Mouse (Mus musculus) hindbrain, embryonic 16.5 days (tissue): ENCODE measurements around the gene Kbtbd12. TPM values are rescaled to one million over a fixed set of nuclear protein-coding genes. Genes with fewer than 3 reads are reported as not detected.

Experiments used
- ATAC-seq: fragments of 200-750 bp; cut with Nextera tagmentation; 2 replicates; pipeline ENCODE4 v1.8.0; 2017; ENCODE audit warnings: moderate TSS enrichment, moderate library complexity
- H3K27ac ChIP-seq: fragments of 300-500 bp; sonication (generic); 2 replicates; pipeline ENCODE4 v1.5.1; 2014; ENCODE audit warnings: low read depth, mild to moderate bottlenecking, control low read depth, low read length, moderate library complexity
- H3K27me3 ChIP-seq: fragments of 300-500 bp; sonication (generic); replicated peaks from 2 replicates; pipeline ENCODE4 v1.6.1; 2014; ENCODE audit warnings: low read length; ENCODE audit not compliant: control insufficient read depth, insufficient read depth
- H3K36me3 ChIP-seq: fragments of 300-500 bp; sonication (generic); 2 replicates; pipeline ENCODE4 v1.6.1; 2014; ENCODE audit warnings: mild to moderate bottlenecking, low read length, moderate library complexity, mixed read lengths; ENCODE audit not compliant: control insufficient read depth, insufficient read depth
- H3K4me1 ChIP-seq: fragments of 300-500 bp; sonication (generic); 2 replicates; pipeline ENCODE4 v1.6.1; 2014; ENCODE audit warnings: low read depth, low read length; ENCODE audit not compliant: control insufficient read depth, insufficient read depth
- H3K4me2 ChIP-seq: fragments of 300-500 bp; sonication (generic); 2 replicates; pipeline ENCODE4 v1.6.1; 2014; ENCODE audit warnings: mild to moderate bottlenecking, low read length, control low read depth, moderate library complexity
- H3K4me3 ChIP-seq: fragments of 300-500 bp; sonication (generic); 2 replicates; pipeline ENCODE4 v1.5.1; 2014; ENCODE audit warnings: mild to moderate bottlenecking, low read length, control low read depth, moderate library complexity
- H3K9ac ChIP-seq: fragments of 300-500 bp; sonication (generic); 2 replicates; pipeline ENCODE4 v1.6.1; 2014; ENCODE audit warnings: low read depth, mild to moderate bottlenecking, control low read depth, low read length, moderate library complexity
- H3K9me3 ChIP-seq: fragments of 300-500 bp; sonication (generic); 2 replicates; pipeline ENCODE4 v1.6.1; 2014; ENCODE audit warnings: mild to moderate bottlenecking, low read length, moderate library complexity; ENCODE audit not compliant: control insufficient read depth
- WGBS: fragments of 180-500 bp; shearing (Covaris S2); extraction: QIAGEN DNeasy Blood & Tissue Kit; methylation state at CpG from one replicate; pipeline ENCODE4 v1.1.7; 2014; 5-methylcytosine and 5-hydroxymethylcytosine counted together
- polyA plus RNA-seq: library from polyadenylated mRNA; unstranded; fragments of >200 nt; fragmentation: Nextera tagmentation; extraction: Ambion mirVana; gene quantifications from 2 replicates; pipeline ENCODE4 v1.2.1, GENCODE M21; 2015

The Kbtbd12 gene
- polyA plus RNA-seq, 1 experiment from 2014 or later: 0.60 TPM

DNA sequence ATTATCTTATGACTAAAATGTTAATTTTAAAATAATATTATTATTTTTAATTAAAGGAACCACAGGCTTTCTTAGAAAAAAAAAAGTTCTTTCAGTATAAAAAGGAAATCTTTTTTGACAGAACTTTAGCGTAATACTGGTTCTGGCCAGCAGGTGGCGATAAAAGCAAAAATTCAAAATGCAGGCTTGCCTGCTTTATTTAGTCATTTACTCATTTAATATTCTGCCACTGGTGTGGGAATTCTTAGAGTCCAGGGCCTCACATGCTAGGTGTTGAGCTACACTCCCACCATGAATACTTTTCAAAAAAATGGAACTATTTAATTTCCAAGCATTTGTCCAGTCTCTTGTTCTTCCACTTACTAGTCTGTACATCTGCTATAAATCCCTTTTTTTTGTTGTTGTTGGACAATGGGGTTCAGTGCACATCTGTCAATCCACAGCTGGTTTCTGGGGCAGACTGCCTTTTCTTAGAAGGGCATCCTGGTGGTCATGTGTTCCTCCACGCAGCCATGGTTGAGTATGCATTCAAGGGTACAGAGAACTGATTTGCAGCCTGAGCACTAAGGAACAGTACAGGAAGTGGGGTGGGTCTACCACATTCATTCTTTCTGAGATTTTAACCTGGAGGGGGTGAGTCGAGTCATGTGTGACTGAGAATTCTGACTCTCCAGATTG is 88.5 kb downstream of the Kbtbd12 start:
- 31% methylated on average over 4 of the region's 4 CpGs for WGBS

DNA sequence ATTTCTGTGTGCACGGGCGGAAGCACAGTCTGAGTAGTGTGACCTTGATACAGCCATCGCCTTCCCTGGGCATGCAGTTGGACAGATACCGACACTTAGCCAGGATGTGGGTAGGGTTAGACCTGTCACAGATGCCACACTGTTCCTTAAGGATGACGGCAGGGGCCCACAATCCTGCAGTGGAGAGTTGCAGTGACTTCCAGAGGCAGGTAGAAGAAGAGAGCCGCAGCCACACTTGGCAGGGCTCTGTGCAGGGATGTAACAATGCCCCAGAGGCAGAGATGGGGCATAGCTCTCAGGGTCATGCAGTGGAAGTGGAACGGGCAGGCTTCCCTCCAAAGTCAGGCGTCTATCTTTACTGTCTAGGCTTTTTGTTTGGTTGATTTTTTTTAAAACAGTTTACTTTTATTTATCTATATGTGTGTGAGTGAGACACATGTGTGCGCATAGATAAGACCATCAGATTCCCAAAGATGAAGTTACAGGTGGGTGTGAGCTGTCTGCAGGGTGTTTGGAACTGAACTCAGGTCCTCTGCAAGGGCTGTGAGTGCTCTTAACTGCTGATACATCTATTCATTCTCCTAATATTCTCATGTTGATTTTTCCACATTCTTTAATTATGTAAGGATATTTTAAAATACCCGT is 89.2 kb downstream of the Kbtbd12 start:
- Histone ChIP-seq H3K9me3 (no peaks in the 10 kb centered on the region), H3K27ac (no peak overlapping the region), H3K4me1 (peaks cover 9% of the 10 kb centered on the region), H3K4me2 (no peak overlapping the region), H3K27me3 (no peaks in the 10 kb centered on the region), H3K9ac (no peak overlapping the region), H3K4me3 (no peak overlapping the region), H3K36me3 (no peaks in the 10 kb centered on the region)
- no peak for ATAC-seq
- 88% methylated on average over 10 of the region's 10 CpGs for WGBS

More for the DNA sequence above, 88.5 kb downstream of the Kbtbd12 start:
- ATAC-seq: 0 out of 2 replicates have a peak, but pooled peaks have one; percentile 35
- Histone ChIP-seq H3K27me3 (no peaks in the 10 kb centered on the region), H3K9ac (no peak overlapping the region), H3K27ac (no peak overlapping the region), H3K9me3 (no peaks in the 10 kb centered on the region), H3K4me1 (peaks cover 9% of the 10 kb centered on the region), H3K36me3 (no peaks in the 10 kb centered on the region), H3K4me2 (no peak overlapping the region), H3K4me3 (no peak overlapping the region)

DNA sequence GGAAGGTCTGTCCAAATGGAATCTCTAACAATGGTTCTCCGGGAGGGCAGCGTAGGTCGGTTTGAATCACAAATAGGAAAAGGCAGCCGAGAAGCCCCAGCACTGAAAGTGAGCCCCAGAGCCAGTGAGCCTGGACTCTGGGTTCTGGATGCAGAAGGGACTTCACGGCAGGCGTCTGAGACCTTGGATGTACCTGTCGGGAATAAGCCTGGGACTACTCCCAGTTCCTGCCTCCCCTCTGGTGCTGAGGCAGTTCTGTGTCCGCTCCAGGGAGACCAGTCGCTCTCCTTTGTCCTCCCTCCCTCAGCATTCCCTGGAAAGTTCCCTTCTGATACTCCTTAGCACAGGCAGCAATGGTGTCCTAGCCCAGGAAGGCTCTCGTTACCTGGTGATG is 92.4 kb downstream of the Kbtbd12 start:
- Histone ChIP-seq H3K9ac (0 out of 2 replicates have a peak overlapping the region, but pooled peaks have one; percentile 27), H3K27me3 (no peaks in the 10 kb centered on the region), H3K4me3 (no peak overlapping the region), H3K36me3 (no peaks in the 10 kb centered on the region), H3K4me2 (no peak overlapping the region), H3K4me1 (peaks cover 9% of the 10 kb centered on the region), H3K27ac (peak overlapping the region; percentile 3; the same call in 1 of the 2 replicates), H3K9me3 (no peaks in the 10 kb centered on the region)
- ATAC-seq: no peak
- WGBS: 18% methylated on average over 10 of the region's 10 CpGs

DNA sequence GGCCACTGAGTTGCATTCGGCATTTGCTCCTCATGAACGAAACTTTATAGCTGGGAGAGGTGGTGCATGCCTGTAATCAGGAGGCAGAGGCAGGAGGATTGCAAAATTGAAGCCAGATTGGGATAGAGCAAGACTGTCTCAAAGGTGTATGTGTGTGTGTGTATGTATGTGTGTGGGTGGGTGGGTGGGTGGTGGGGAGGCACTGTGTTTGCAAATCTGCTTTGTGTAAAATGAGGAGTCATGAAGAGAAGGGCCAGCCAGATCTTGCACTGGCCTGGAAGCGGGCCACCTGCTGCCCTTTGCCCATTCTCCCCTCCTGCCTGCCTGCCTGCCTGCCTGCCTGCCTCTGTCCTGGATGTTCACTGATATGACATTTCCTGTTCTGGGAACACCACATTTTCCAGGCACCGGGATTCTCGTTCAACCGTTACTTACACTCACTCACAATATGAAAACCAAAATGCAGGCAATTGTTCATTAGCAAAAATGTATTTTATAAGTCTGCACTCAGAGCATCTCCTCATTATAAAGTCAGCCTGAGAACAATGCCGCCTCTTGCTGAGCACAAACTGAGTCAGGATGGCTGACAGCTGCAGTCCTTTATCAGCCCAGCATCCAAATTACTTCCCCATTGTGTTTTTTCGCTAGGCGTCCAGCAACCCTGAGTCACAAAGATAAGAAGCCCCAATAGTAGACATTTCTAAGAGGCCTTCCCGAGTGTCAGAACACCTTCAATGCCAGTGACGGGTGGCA is 92.9 kb downstream of the Kbtbd12 start:
- 0 out of 2 replicates have a peak overlapping the region, but pooled peaks have one; percentile 27 for H3K9ac ChIP-seq
- no peak overlapping the region for H3K4me2 ChIP-seq
- H3K4me3 ChIP-seq: no peak overlapping the region
- no peaks in the 10 kb centered on the region for H3K27me3 ChIP-seq
- WGBS: 24% methylated on average over 11 of the region's 11 CpGs
- H3K9me3 ChIP-seq: no peaks in the 10 kb centered on the region
- no peak for ATAC-seq
- peak overlapping the region; percentile 3 for H3K27ac ChIP-seq
- no peaks in the 10 kb centered on the region for H3K36me3 ChIP-seq
- H3K4me1 ChIP-seq: peaks cover 9% of the 10 kb centered on the region

DNA sequence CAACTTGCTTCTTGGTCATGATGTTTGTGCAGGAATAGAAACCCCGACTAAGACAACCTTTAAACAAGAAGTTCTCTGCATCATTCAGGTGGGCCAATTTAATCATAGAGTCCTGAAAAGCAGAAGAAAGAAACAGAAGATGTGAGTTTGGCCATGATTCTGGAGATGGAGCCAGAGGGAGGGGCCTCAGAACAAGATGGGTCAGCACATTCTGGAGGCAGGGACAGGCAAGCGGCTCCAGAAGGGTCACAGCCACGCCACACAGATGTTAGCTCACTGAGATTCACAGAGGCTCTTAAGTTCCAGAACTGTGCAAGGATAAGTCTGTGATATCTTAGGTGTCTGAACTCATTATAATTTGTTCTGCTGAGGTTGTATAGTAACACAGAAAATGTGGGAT is 93.5 kb downstream of the Kbtbd12 start:
- no peaks in the 10 kb centered on the region for H3K27me3 ChIP-seq
- no peak for ATAC-seq
- no peaks in the 10 kb centered on the region for H3K36me3 ChIP-seq
- H3K27ac ChIP-seq: no peak overlapping the region
- no peak overlapping the region for H3K4me2 ChIP-seq
- H3K4me1 ChIP-seq: peaks cover 9% of the 10 kb centered on the region
- H3K4me3 ChIP-seq: no peak overlapping the region
- WGBS: 95% methylated on average over 3 of the region's 3 CpGs
- no peaks in the 10 kb centered on the region for H3K9me3 ChIP-seq
- no peak overlapping the region for H3K9ac ChIP-seq

DNA sequence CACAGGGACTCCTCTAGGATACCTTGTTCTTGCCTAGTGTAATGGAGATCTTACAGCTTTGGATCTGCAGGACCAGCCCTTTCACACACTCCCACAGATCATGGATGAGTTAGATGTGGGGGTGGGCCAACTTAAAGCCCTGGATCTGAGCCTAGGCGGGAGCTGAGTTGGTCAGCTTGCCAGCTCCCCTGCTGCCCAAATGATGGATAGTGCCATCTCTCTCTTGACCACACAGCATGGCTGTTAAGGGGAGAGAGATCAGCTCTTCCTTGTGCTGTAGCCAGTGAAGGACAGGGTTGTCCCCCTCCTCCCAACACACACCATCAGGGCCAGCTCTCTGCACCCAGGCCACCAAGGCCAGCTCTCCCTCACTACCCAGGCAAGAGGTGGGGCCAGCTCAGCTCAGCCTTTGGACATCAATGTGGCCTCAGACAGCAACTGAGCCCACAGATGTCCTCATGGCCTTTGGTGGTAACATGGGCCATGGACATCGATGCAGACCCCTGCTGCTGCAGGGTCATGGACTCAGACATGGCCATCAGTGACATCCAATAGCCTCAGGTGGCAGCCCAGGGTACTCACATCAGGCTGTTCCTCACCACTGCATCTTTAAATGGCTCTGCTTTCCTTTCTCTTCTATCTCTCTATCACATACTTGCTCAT is 97.5 kb downstream of the Kbtbd12 start:
- Histone ChIP-seq H3K4me2 (no peak overlapping the region), H3K27me3 (no peaks in the 10 kb centered on the region), H3K4me3 (no peak overlapping the region), H3K4me1 (peaks cover 4% of the 10 kb centered on the region), H3K36me3 (no peaks in the 10 kb centered on the region), H3K9ac (no peak overlapping the region), H3K9me3 (no peaks in the 10 kb centered on the region), H3K27ac (no peak overlapping the region)
- WGBS: 58% methylated on average over 2 of the region's 2 CpGs
- no peak for ATAC-seq

DNA sequence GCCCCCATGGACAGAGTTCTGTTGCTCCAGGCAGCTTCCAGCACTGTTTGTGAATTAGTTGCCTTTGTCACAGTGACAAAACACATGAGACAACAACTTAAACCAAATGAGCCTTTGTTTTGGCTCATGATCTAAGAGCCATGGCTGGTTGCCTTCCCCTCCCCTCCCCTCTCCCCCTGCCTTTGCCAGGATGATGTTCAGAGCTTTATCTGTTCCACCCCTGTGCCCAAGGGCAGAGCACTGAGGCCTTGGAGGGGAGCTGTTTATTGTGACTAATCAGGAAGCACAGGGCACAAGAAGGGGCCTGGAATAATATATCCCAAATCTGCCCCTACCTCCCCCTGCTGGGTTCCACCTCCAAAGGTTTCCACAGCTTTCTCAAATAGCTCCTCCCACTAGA is 107.4 kb downstream of the Kbtbd12 start:
- Histone ChIP-seq H3K9me3 (no peaks in the 10 kb centered on the region), H3K4me1 (no peaks in the 10 kb centered on the region), H3K27ac (no peak overlapping the region), H3K9ac (no peak overlapping the region), H3K36me3 (no peaks in the 10 kb centered on the region), H3K4me2 (no peak overlapping the region), H3K27me3 (no peaks in the 10 kb centered on the region), H3K4me3 (no peak overlapping the region)
- no peak for ATAC-seq

DNA sequence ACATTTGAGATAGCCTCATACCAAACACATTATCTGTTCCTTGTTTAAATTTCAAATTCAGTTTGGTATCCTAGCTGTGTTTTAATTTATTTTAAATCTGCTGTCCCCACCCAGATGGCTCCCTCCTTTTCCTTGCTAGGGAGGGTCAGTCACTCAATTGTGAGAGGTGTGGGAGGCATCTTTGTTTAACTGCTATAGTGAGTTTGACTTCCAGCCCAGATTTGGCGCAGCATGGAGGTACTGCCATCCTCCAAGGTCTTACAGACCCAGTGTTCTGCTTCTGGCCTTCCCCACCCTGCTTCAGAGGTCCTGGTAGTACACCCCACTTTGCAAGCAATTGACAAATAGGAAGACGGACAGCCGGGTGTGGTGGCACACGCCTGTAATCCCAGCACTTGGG is 113.7 kb downstream of the Kbtbd12 start:
- H3K4me1 ChIP-seq: peaks cover 7% of the 10 kb centered on the region
- H3K4me3 ChIP-seq: no peak overlapping the region
- ATAC-seq: no peak
- no peaks in the 10 kb centered on the region for H3K36me3 ChIP-seq
- no peaks in the 10 kb centered on the region for H3K27me3 ChIP-seq
- no peak overlapping the region for H3K9ac ChIP-seq
- no peaks in the 10 kb centered on the region for H3K9me3 ChIP-seq
- no peak overlapping the region for H3K4me2 ChIP-seq
- 94% methylated on average over 4 of the region's 4 CpGs for WGBS
- H3K27ac ChIP-seq: no peak overlapping the region

DNA sequence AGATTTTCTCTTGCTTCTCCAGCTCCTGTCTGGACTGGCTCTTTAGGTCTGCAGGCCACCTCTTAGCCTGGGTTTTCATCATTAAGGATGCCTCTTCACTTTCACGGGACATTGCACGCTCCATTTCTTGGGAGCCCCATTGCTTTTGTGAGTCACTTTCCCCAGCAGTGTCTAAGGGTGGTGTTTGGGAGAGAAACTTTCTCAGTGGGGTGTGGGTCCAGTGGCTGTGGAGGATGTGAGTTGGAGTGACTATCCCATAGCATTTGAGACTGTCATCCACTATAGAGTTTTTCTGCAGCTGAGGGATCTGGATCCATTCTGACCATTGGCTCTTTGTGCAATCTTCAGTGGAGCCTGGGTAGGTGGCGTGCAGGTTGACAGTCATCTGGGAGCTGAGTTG is 114.3 kb downstream of the Kbtbd12 start:
- Histone ChIP-seq H3K27me3 (no peaks in the 10 kb centered on the region), H3K36me3 (no peaks in the 10 kb centered on the region), H3K9ac (no peak overlapping the region), H3K4me1 (peaks cover 7% of the 10 kb centered on the region), H3K27ac (no peak overlapping the region), H3K4me2 (no peak overlapping the region), H3K4me3 (no peak overlapping the region), H3K9me3 (no peaks in the 10 kb centered on the region)
- WGBS: 85% methylated on average over 3 of the region's 3 CpGs
- no peak for ATAC-seq
